Mouse (Mus musculus) embryonic fibroblast, embryonic 13.5 days (primary cell): ENCODE measurements at regions not wholly inside any gene's neighbourhood (a gene's known extent, or its start where the extent isn't known, plus 50 kb on each side); places are given as distances from the start of the nearest gene placed in this dataset.

ENCODE experiments used
- CTCF ChIP-seq: IDR thresholded peaks from 2 replicates; pipeline ENCODE4 v1.5.1; 2011; ENCODE audit warnings: mild to moderate bottlenecking, control low read depth, low read length, moderate library complexity, borderline replicate concordance; ENCODE audit not compliant: insufficient read depth
- POLR2A ChIP-seq: IDR thresholded peaks from 2 replicates; pipeline ENCODE4 v1.6.1; 2011; ENCODE audit warnings: low read depth, mild to moderate bottlenecking, control low read depth, low read length, moderate library complexity

DNA sequence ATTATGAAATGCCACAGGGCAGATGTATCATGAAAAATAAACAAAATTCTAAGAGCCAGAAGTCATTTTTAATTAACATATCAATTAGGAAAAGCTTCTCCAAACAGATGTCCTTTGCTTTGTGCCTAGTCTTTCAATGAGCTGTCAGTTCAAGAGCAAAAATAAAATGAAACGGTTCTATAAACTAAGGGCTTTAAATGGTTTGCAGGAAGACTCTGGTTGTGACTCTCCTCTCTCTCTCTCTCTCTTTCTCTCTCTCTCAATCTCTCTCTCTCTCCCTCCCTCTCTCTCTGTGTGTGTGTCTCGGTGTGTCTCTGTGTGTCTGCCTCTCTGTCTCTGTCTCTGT is 808.9 kb upstream of the Gm12353 start:
- TF ChIP-seq CTCF (no peak), POLR2A (no peak)
